In the genomic region with DNA sequence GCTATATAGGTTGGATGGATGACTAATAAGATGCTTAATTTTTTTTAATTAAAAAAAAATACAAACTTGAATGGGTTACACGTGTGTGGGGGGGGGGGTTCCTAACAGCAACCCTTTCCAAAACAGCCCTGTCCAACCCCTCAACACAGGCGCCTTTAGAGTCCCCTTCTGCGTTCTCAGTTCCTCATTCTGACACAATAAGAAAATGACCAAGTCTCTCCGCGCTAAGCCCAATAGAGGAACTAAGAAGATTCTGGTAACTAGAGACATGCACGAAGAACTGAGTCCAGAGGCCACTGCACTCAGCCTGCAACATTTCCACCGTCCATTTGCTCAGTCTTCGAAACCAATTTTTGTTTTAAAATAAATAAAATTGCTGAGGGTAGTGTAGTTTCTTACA, we compare ENCODE assay signal across 7 mouse cellular contexts. TPM values are rescaled to one million over a fixed set of nuclear protein-coding genes. Genes with fewer than 3 reads are reported as not detected.
DNase-seq lines count a peak whose midpoint lies in the region; ATAC-seq and TF ChIP-seq lines count a peak whose summit lies in the region.

No protein-coding gene starts in this region.

- no peak for ATAC-seq in liver, embryonic 13.5 days (ENCODE audit: low read depth)
- ATAC-seq in neutrophil, adult 5-6 weeks (ENCODE audit: extremely low read depth, insufficient number of reproducible peaks, low FRiP score, poor library complexity, severe bottlenecking): peak; percentile 51

- peak overlapping the region; percentile 97 for H3K4me2 ChIP-seq in liver, embryonic 13.5 days

- WGBS in heart, embryonic 10.5 days: 34% methylated on average over 8 of the region's 8 CpGs
- WGBS in liver, embryonic 13.5 days (ENCODE audit: insufficient replicate concordance): 4% methylated on average over 8 of the region's 8 CpGs

- peaks cover 68% of the 10 kb centered on the region for H3K4me1 ChIP-seq in E14TG2a.4 (replicated peaks; ENCODE audit: low read depth, low read length)
- H3K4me1 ChIP-seq in heart, embryonic 10.5 days: peaks cover 38% of the 10 kb centered on the region
- peaks cover 58% of the 10 kb centered on the region for H3K4me1 ChIP-seq in liver, embryonic 13.5 days (replicated peaks)

- no peaks in the 10 kb centered on the region for H3K27me3 ChIP-seq in E14TG2a.4 (ENCODE audit: insufficient read depth, low read length)
- no peaks in the 10 kb centered on the region for H3K27me3 ChIP-seq in heart, embryonic 10.5 days (ENCODE audit: insufficient read depth, poor library complexity, severe bottlenecking)
- H3K27me3 ChIP-seq in liver, embryonic 13.5 days: no peaks in the 10 kb centered on the region

- H3K27ac ChIP-seq in heart, embryonic 10.5 days: peak overlapping the region; percentile 99
- peak overlapping the region; percentile 96 for H3K27ac ChIP-seq in liver, embryonic 13.5 days

- H3K36me3 ChIP-seq in E14TG2a.4 (ENCODE audit: insufficient read depth, low read length): peaks cover 54% of the 10 kb centered on the region
- peaks cover 40% of the 10 kb centered on the region for H3K36me3 ChIP-seq in heart, embryonic 10.5 days
- peaks cover 36% of the 10 kb centered on the region for H3K36me3 ChIP-seq in liver, embryonic 13.5 days

- peak; percentile 64 to 74 for DNase-seq in B cell, adult 2 months
- no peak for DNase-seq in heart, embryonic 10.5 days (ENCODE audit: low spot score)
- DNase-seq in liver, embryonic 13.5 days: no peak
- DNase-seq in thymus, postnatal 36 days: no peak
- no peak for DNase-seq in layer of hippocampus, adult 8-10 months (ENCODE audit: low spot score in 2 of 2)

- H3K4me3 ChIP-seq in E14TG2a.4 (replicated peaks; ENCODE audit: low read length): peak overlapping the region; percentile 99
- H3K4me3 ChIP-seq in heart, embryonic 10.5 days: peak overlapping the region; percentile 79
- peak overlapping the region; percentile 93 for H3K4me3 ChIP-seq in liver, embryonic 13.5 days (replicated peaks)

- no peaks in the 10 kb centered on the region for H3K9me3 ChIP-seq in E14TG2a.4 (ENCODE audit: low read length)
- H3K9me3 ChIP-seq in heart, embryonic 10.5 days: no peaks in the 10 kb centered on the region
- no peaks in the 10 kb centered on the region for H3K9me3 ChIP-seq in liver, embryonic 13.5 days (replicated peaks)

- 0 out of 2 replicates have a peak, but pooled peaks have one; percentile 2 for TF ChIP-seq CTCF in E14TG2a.4 (conservative IDR thresholded peaks at IDR 0.05; ENCODE audit: low read length)

- peak overlapping the region; percentile 95 for H3K9ac ChIP-seq in liver, embryonic 13.5 days

RNA-seq across cellular contexts. Expression of gene Tmem116, which starts 0.5 kb away (rescaled TPM):
- polyA plus RNA-seq in heart, embryonic 10.5 days (2016; fragmentation: Nextera tagmentation; extraction: Ambion mirVana): 2.4 and 4.6 TPM in 2 replicates
- 0.83 and 1.3 TPM in 2 replicates for polyA plus RNA-seq in liver, embryonic 13.5 days (2015; fragmentation: Nextera tagmentation; extraction: Ambion mirVana)
- total RNA-seq in neutrophil, adult 5-6 weeks (2017): 0.35 and 0.86 TPM in 2 replicates
- total RNA-seq in layer of hippocampus, adult 8-10 months (2022): 1 to 10 TPM; 7.2 to 9.5 (median 8.5) TPM

RNA-seq across cellular contexts. Expression of gene Erp29, which starts 1.1 kb away (rescaled TPM):
- polyA plus RNA-seq in heart, embryonic 10.5 days (2016; fragmentation: Nextera tagmentation; extraction: Ambion mirVana): 153 and 160 TPM in 2 replicates
- polyA plus RNA-seq in liver, embryonic 13.5 days (2015; fragmentation: Nextera tagmentation; extraction: Ambion mirVana): 99.8 and 102 TPM in 2 replicates
- total RNA-seq in neutrophil, adult 5-6 weeks (2017): 362 and 399 TPM in 2 replicates
- 100 to 1,000 TPM; 138 to 165 (median 145) TPM for total RNA-seq in layer of hippocampus, adult 8-10 months (2022)

RNA-seq across cellular contexts. Expression of gene Adam1b, which starts 52.0 kb away (rescaled TPM):
- polyA plus RNA-seq in heart, embryonic 10.5 days (2016; fragmentation: Nextera tagmentation; extraction: Ambion mirVana): 0.15 and 0.18 TPM in 2 replicates
- polyA plus RNA-seq in liver, embryonic 13.5 days (2015; fragmentation: Nextera tagmentation; extraction: Ambion mirVana): not detected in 2 replicates
- total RNA-seq in neutrophil, adult 5-6 weeks (2017): not detected in 2 replicates
- total RNA-seq in layer of hippocampus, adult 8-10 months (2022): not detected

RNA-seq across cellular contexts. Expression of gene Naa25, which starts 53.5 kb away (rescaled TPM):
- polyA plus RNA-seq in heart, embryonic 10.5 days (2016; fragmentation: Nextera tagmentation; extraction: Ambion mirVana): 47.3 and 50.7 TPM in 2 replicates
- 32.8 and 37.7 TPM in 2 replicates for polyA plus RNA-seq in liver, embryonic 13.5 days (2015; fragmentation: Nextera tagmentation; extraction: Ambion mirVana)
- 31.0 and 34.3 TPM in 2 replicates for total RNA-seq in neutrophil, adult 5-6 weeks (2017)
- total RNA-seq in layer of hippocampus, adult 8-10 months (2022): 10 to 100 TPM; 36.6 to 45.8 (median 38.1) TPM

Comparison
In these comparisons a context has a peak if more than half of its experiments do, and no peak if none do; other contexts are left out.
1. DNase-seq: peak in B cell, adult 2 months (2 of 2); none in heart, embryonic 10.5 days (single experiment), liver, embryonic 13.5 days (single experiment), thymus, postnatal 36 days (0 of 2) and layer of hippocampus, adult 8-10 months (0 of 2).
2. Peak in every context shown above with its lines, with median percentiles within 50 percentile points of each other: H3K4me3 ChIP-seq.